Mouse (Mus musculus) stomach, postnatal 0 days (tissue): ENCODE results near the gene Ank3. TPM values are rescaled to one million over a fixed set of nuclear protein-coding genes. Genes with fewer than 3 reads are reported as not detected.

Experiments
- ATAC-seq: fragments of 200-750 bp; cut with Nextera tagmentation; 2 replicates; pipeline ENCODE4 v1.8.0; 2017; ENCODE audit not compliant: low FRiP score, low TSS enrichment
- DNase-seq: peaks from one replicate; pipeline ENCODE4 v3.0.0-alpha.2; 2016; ENCODE audit warnings: low spot score
- H3K27ac ChIP-seq: fragments of 300-500 bp; sonication (generic); replicated peaks from 2 replicates; pipeline ENCODE4 v1.5.1; 2014; ENCODE audit warnings: mild to moderate bottlenecking, control low read depth
- H3K27me3 ChIP-seq: fragments of 300-500 bp; sonication (generic); 2 replicates; pipeline ENCODE4 v1.6.1; 2014; ENCODE audit warnings: low read length; ENCODE audit not compliant: control insufficient read depth, insufficient read depth
- H3K36me3 ChIP-seq: fragments of 300-500 bp; sonication (generic); 2 replicates; pipeline ENCODE4 v1.6.1; 2014; ENCODE audit warnings: low read length, mixed read lengths; ENCODE audit not compliant: control insufficient read depth, insufficient read depth
- H3K4me1 ChIP-seq: fragments of 300-500 bp; sonication (generic); replicated peaks from 2 replicates; pipeline ENCODE4 v1.6.1; 2014; ENCODE audit warnings: antibody characterized with exemption; ENCODE audit not compliant: control insufficient read depth, insufficient read depth
- H3K4me2 ChIP-seq: fragments of 300-500 bp; sonication (generic); replicated peaks from 2 replicates; pipeline ENCODE4 v1.6.1; 2014; ENCODE audit warnings: low read depth, mild to moderate bottlenecking, control low read depth, moderate library complexity
- H3K4me3 ChIP-seq: fragments of 300-500 bp; sonication (generic); 2 replicates; pipeline ENCODE4 v1.5.1; 2014; ENCODE audit warnings: low read depth, low read length, control low read depth
- H3K9ac ChIP-seq: fragments of 300-500 bp; sonication (generic); 2 replicates; pipeline ENCODE4 v1.6.1; 2014; ENCODE audit warnings: mild to moderate bottlenecking, low read length, control low read depth, mixed read lengths
- H3K9me3 ChIP-seq: fragments of 300-500 bp; sonication (generic); 2 replicates; pipeline ENCODE4 v1.6.1; 2016; ENCODE audit warnings: low read length; ENCODE audit not compliant: control insufficient read depth
- CTCF ChIP-seq: IDR thresholded peaks from 2 replicates; pipeline ENCODE4 v1.5.1; 2016; ENCODE audit warnings: antibody characterized with exemption, low read depth, mild to moderate bottlenecking, moderate library complexity
- EP300 ChIP-seq: optimal IDR thresholded peaks from 2 replicates; pipeline ENCODE3; 2016; ENCODE audit warnings: antibody characterized with exemption
- WGBS: fragments of 180-500 bp; shearing (Covaris S2); extraction: QIAGEN DNeasy Blood & Tissue Kit; methylation state at CpG from one replicate; pipeline ENCODE4 v1.1.7; 2014; 5-methylcytosine and 5-hydroxymethylcytosine counted together
- polyA plus RNA-seq: library from polyadenylated mRNA; unstranded; fragments of >200 nt; fragmentation: Nextera tagmentation; extraction: Ambion mirVana; gene quantifications from 2 replicates; pipeline ENCODE4 v1.2.1, GENCODE M21; 2015

Gene Ank3
- polyA plus RNA-seq, 1 experiment from 2014 or later: 16.0 TPM

- TF ChIP-seq CTCF: peak; percentile 87
- no peak for TF ChIP-seq EP300
- no peaks in the 10 kb centered on the region for H3K4me1 ChIP-seq
- WGBS: 46% methylated on average over 9 of the region's 9 CpGs
- no peak overlapping the region for H3K9ac ChIP-seq
- DNase-seq (peak; percentile 51), ATAC-seq (no peak)
- no peak overlapping the region for H3K27ac ChIP-seq
- no peaks in the 10 kb centered on the region for H3K36me3 ChIP-seq
- no peaks in the 10 kb centered on the region for H3K9me3 ChIP-seq
- no peak overlapping the region for H3K4me2 ChIP-seq
- no peak overlapping the region for H3K4me3 ChIP-seq
- H3K27me3 ChIP-seq: no peaks in the 10 kb centered on the region
Measured at GRCm38 (mm10) chr10:69452180-69452977, 53.8 kb downstream of the Ank3 start.

DNA sequence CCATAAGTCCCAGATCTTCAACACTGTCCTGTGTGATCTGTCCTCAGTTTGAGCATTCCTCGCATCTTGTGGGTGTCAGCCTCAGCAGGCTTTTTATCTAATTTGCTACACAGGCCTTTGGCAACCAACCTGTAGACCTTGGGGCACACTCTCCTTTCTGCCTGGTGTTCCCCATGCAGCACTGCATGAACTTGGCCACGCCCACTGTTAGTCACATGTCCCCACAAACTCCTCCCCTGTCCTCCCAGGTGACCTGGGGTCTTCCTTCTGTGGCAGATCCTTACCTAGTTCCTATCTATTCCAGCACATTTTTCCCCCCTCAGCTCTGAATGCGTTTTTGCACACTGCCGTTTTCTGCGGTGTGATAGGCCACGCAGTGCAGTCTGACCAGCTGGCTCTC lies 55.0 kb downstream of the Ank3 start:
- H3K27ac ChIP-seq: no peak overlapping the region
- DNase-seq: no peak
- H3K4me3 ChIP-seq: no peak overlapping the region
- H3K4me1 ChIP-seq: no peaks in the 10 kb centered on the region
- no peaks in the 10 kb centered on the region for H3K36me3 ChIP-seq
- no peaks in the 10 kb centered on the region for H3K27me3 ChIP-seq
- ATAC-seq: no peak
- no peaks in the 10 kb centered on the region for H3K9me3 ChIP-seq
- H3K4me2 ChIP-seq: no peak overlapping the region
- 95% methylated on average over 6 of the region's 6 CpGs for WGBS
- H3K9ac ChIP-seq: no peak overlapping the region
- no peak for TF ChIP-seq CTCF
- no peak for TF ChIP-seq EP300

GRCm38 (mm10) chr10:69454480-69454879 lies 55.9 kb downstream of the Ank3 start:
- DNase-seq (no peak), ATAC-seq (no peak)
- Histone ChIP-seq H3K27ac (no peak overlapping the region), H3K27me3 (no peaks in the 10 kb centered on the region), H3K4me1 (no peaks in the 10 kb centered on the region), H3K9ac (no peak overlapping the region), H3K9me3 (no peaks in the 10 kb centered on the region), H3K36me3 (no peaks in the 10 kb centered on the region), H3K4me2 (no peak overlapping the region), H3K4me3 (no peak overlapping the region)
- 58% methylated on average over 7 of the region's 7 CpGs for WGBS
- no peak for TF ChIP-seq CTCF
- TF ChIP-seq EP300: no peak

DNA sequence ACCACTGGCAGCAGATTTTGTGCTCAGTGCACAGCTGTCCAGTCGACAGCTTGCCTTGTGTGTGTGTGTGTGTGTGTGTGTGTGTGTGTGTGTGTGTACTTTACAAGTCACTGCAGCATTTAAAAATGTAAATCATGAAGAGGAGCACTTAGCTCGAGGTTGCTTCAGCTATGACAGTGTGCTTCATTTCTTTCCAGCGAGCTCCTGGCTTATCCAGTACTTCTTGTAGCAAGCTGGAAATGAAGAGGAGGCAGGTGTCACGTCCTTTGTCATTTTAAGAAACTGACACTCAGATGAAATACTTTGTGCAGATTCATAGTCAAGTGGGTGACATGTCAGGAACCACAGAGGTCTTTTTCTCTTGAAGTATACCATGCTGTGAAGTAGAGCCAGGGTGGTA lies 66.3 kb downstream of the Ank3 start:
- DNase-seq (no peak), ATAC-seq (no peak)
- WGBS: 52% methylated on average over 4 of the region's 4 CpGs
- Histone ChIP-seq H3K27ac (no peak overlapping the region), H3K9me3 (no peaks in the 10 kb centered on the region), H3K4me1 (no peaks in the 10 kb centered on the region), H3K4me3 (no peak overlapping the region), H3K9ac (no peak overlapping the region), H3K36me3 (no peaks in the 10 kb centered on the region), H3K4me2 (no peak overlapping the region), H3K27me3 (no peaks in the 10 kb centered on the region)
- TF ChIP-seq EP300 (no peak), CTCF (no peak)

- H3K27me3 ChIP-seq: no peaks in the 10 kb centered on the region
- no peak overlapping the region for H3K4me2 ChIP-seq
- no peaks in the 10 kb centered on the region for H3K9me3 ChIP-seq
- no peaks in the 10 kb centered on the region for H3K4me1 ChIP-seq
- H3K27ac ChIP-seq: no peak overlapping the region
- 70% methylated on average over 11 of the region's 11 CpGs for WGBS
- ATAC-seq (no peak), DNase-seq (no peak)
- H3K4me3 ChIP-seq: no peak overlapping the region
- no peak overlapping the region for H3K9ac ChIP-seq
- TF ChIP-seq EP300 (no peak), CTCF (no peak)
- no peaks in the 10 kb centered on the region for H3K36me3 ChIP-seq
Measured at GRCm38 (mm10) chr10:69465558-69466200, 67.1 kb downstream of the Ank3 start.

GRCm38 (mm10) chr10:69466201-69466585 lies 67.6 kb downstream of the Ank3 start:
- Histone ChIP-seq H3K4me1 (no peaks in the 10 kb centered on the region), H3K4me2 (no peak overlapping the region), H3K27ac (no peak overlapping the region), H3K4me3 (no peak overlapping the region), H3K36me3 (no peaks in the 10 kb centered on the region), H3K27me3 (no peaks in the 10 kb centered on the region), H3K9ac (no peak overlapping the region), H3K9me3 (no peaks in the 10 kb centered on the region)
- no peak for TF ChIP-seq CTCF
- TF ChIP-seq EP300: no peak
- no peak for ATAC-seq
- no peak for DNase-seq
- WGBS: 66% methylated on average over 2 of the region's 2 CpGs
